Mouse (Mus musculus) ES-E14 (cell line): ENCODE data around the gene Btaf1. TPM values are rescaled to one million over a fixed set of nuclear protein-coding genes. Genes with fewer than 3 reads are reported as not detected.

Source experiments
- DNase-seq: peaks from one replicate; pipeline ENCODE4 v3.0.0-alpha.2; 2013; ENCODE audit warnings: low read depth, low spot score
- H3K27ac ChIP-seq: 2 replicates; pipeline ENCODE4 v1.5.1; 2012; ENCODE audit warnings: low read depth, mild to moderate bottlenecking, low read length, moderate library complexity, mixed read lengths; ENCODE audit not compliant: poor library complexity, insufficient read depth, severe bottlenecking
- H3K36me3 ChIP-seq: 2 replicates; pipeline ENCODE4 v1.6.1; 2012; ENCODE audit warnings: mild to moderate bottlenecking, low read length, moderate library complexity, mixed read lengths; ENCODE audit not compliant: control insufficient read depth, poor library complexity, insufficient read depth, severe bottlenecking
- H3K4me1 ChIP-seq, 2 experiments: fragments of 150-350 bp in 1 of 2; sonication (generic) in 1 of 2; 2 replicates each; pipeline ENCODE4 v1.6.1; 2012; ENCODE audit warnings: low read length in 2 of 2, mild to moderate bottlenecking in 1 of 2, mixed read lengths in 1 of 2; ENCODE audit not compliant: control insufficient read depth in 2 of 2, insufficient read depth in 2 of 2, poor library complexity in 1 of 2
- H3K4me3 ChIP-seq, 2 experiments: fragments of 150-350 bp in 1 of 2; sonication (generic) in 1 of 2; 2 replicates each; pipeline ENCODE4 v1.5.1; 2012; ENCODE audit warnings: low read length in 2 of 2, low read depth in 1 of 2, mild to moderate bottlenecking in 1 of 2, mixed read lengths in 1 of 2; ENCODE audit not compliant: insufficient read depth in 1 of 2, poor library complexity in 1 of 2, severe bottlenecking in 1 of 2
- H3K9ac ChIP-seq: 2 replicates; pipeline ENCODE4 v1.6.1; 2012; ENCODE audit warnings: low read depth, mild to moderate bottlenecking, low read length, mixed read lengths; ENCODE audit not compliant: poor library complexity, insufficient read depth, severe bottlenecking
- H3K9me3 ChIP-seq: fragments of 150-350 bp; sonication (generic); 2 replicates; pipeline ENCODE4 v1.6.1; 2012; ENCODE audit warnings: low read depth, mild to moderate bottlenecking, low read length; ENCODE audit not compliant: control insufficient read depth, insufficient read depth
- CHD2 ChIP-seq: IDR thresholded peaks from 2 replicates; pipeline ENCODE4 v1.6.1; 2014; ENCODE audit warnings: mild to moderate bottlenecking, low read depth, low read length, inconsistent platforms
- HCFC1 ChIP-seq: IDR thresholded peaks from 2 replicates; pipeline ENCODE4 v1.6.1; 2012; ENCODE audit warnings: low read length, inconsistent platforms, borderline replicate concordance; ENCODE audit not compliant: insufficient read depth
- MAFK ChIP-seq: IDR thresholded peaks from 2 replicates; pipeline ENCODE4 v1.6.1; 2014; ENCODE audit warnings: mild to moderate bottlenecking, low read depth, low read length, inconsistent platforms; ENCODE audit not compliant: insufficient read depth
- ZC3H11A ChIP-seq: IDR thresholded peaks from 2 replicates; pipeline ENCODE4 v1.6.1; 2012; ENCODE audit warnings: low read depth, mild to moderate bottlenecking, inconsistent platforms, low read length, borderline replicate concordance
- ZNF384 ChIP-seq: IDR thresholded peaks from 2 replicates; pipeline ENCODE4 v1.6.1; 2012; ENCODE audit warnings: low read depth, low read length, inconsistent platforms
- in situ Hi-C, 2 experiments: fragments of 600-800 bp; cut with MboI; formaldehyde crosslinking; loops; one replicate each; pipeline ENCODE4 v1.15.1; 2025; ENCODE audit warnings: low sequenced_read_pairs in 2 of 2, inconsistent platforms in 1 of 2; ENCODE audit not compliant: unreplicated experiment in 2 of 2
- total RNA-seq: library from RNA; depleted of rRNA; stranded (reverse); fragments of 300-350 nt; gene quantifications from 2 replicates; pipeline ENCODE4 v1.2.3, GENCODE M21; 2012

Btaf1 gene
- total RNA-seq, 1 experiment: 41.0 TPM

- Histone ChIP-seq H3K27ac (no peak overlapping the region), H3K4me1 (no peaks in the 10 kb centered on the region), H3K9ac (no peak overlapping the region), H3K4me3 (no peak overlapping the region), H3K36me3 (peaks cover 41% of the 10 kb centered on the region), H3K9me3 (no peaks in the 10 kb centered on the region)
- in situ Hi-C loops: no loop called here
- no peak for DNase-seq
- TF ChIP-seq ZNF384 (no peak), MAFK (no peak), ZC3H11A (no peak), HCFC1 (no peak), CHD2 (no peak)
Observed at GRCm38 (mm10) chr19:36886316-36886715, 39.6 kb upstream of the Btaf1 start.

GRCm38 (mm10) chr19:36887706-36888105 lies 38.2 kb upstream of the Btaf1 start:
- no peak overlapping the region for H3K27ac ChIP-seq
- DNase-seq: no peak
- H3K9me3 ChIP-seq: no peaks in the 10 kb centered on the region
- H3K4me3 ChIP-seq: no peak overlapping the region
- H3K36me3 ChIP-seq: peaks cover 38% of the 10 kb centered on the region
- in situ Hi-C loops: no loop called here
- no peak for TF ChIP-seq CHD2
- TF ChIP-seq MAFK: no peak
- TF ChIP-seq ZNF384: no peak
- no peak for TF ChIP-seq HCFC1
- TF ChIP-seq ZC3H11A: no peak
- no peak overlapping the region for H3K9ac ChIP-seq
- H3K4me1 ChIP-seq: no peaks in the 10 kb centered on the region

GRCm38 (mm10) chr19:36891746-36892145 lies 34.1 kb upstream of the Btaf1 start:
- no peak for DNase-seq
- in situ Hi-C loops: no loop called here
- Histone ChIP-seq H3K36me3 (peaks cover 26% of the 10 kb centered on the region), H3K4me1 (peaks cover 0 to 2% of the 10 kb centered on the region in 2 experiments; a peak in 1 of 4 replicates), H3K4me3 (no peak overlapping the region), H3K9ac (no peak overlapping the region), H3K9me3 (no peaks in the 10 kb centered on the region), H3K27ac (no peak overlapping the region)
- no peak for TF ChIP-seq ZC3H11A
- TF ChIP-seq ZNF384: no peak
- no peak for TF ChIP-seq CHD2
- TF ChIP-seq MAFK: no peak
- TF ChIP-seq HCFC1: no peak

- no peak for DNase-seq
- in situ Hi-C loops: no loop called here
- Histone ChIP-seq H3K4me3 (no peak overlapping the region), H3K36me3 (peaks cover 5% of the 10 kb centered on the region; the same call in 1 of the 2 replicates), H3K27ac (no peak overlapping the region), H3K4me1 (peaks cover 0 to 5% of the 10 kb centered on the region in 2 experiments; a peak in 1 of 4 replicates), H3K9me3 (no peaks in the 10 kb centered on the region), H3K9ac (no peak overlapping the region)
- no peak for TF ChIP-seq ZC3H11A
- TF ChIP-seq CHD2: no peak
- no peak for TF ChIP-seq HCFC1
- no peak for TF ChIP-seq ZNF384
- no peak for TF ChIP-seq MAFK
Observed at GRCm38 (mm10) chr19:36896791-36897569, 28.9 kb upstream of the Btaf1 start.
